Mouse (Mus musculus) olfactory bulb, adult 2 months (tissue): Measurements from ENCODE around the gene Sdc4.

Source experiments
- CTCF ChIP-seq: fragments of 200-500 bp; IDR thresholded peaks from 2 replicates; pipeline ENCODE4 v1.5.1; 2012; ENCODE audit warnings: low read depth, mild to moderate bottlenecking, low read length, moderate library complexity; ENCODE audit not compliant: insufficient read depth
- POLR2A ChIP-seq: fragments of 200-500 bp; IDR thresholded peaks from 2 replicates; pipeline ENCODE4 v1.6.1; 2012; ENCODE audit warnings: mild to moderate bottlenecking, low read depth, low read length, moderate library complexity; ENCODE audit not compliant: insufficient read depth

DNA sequence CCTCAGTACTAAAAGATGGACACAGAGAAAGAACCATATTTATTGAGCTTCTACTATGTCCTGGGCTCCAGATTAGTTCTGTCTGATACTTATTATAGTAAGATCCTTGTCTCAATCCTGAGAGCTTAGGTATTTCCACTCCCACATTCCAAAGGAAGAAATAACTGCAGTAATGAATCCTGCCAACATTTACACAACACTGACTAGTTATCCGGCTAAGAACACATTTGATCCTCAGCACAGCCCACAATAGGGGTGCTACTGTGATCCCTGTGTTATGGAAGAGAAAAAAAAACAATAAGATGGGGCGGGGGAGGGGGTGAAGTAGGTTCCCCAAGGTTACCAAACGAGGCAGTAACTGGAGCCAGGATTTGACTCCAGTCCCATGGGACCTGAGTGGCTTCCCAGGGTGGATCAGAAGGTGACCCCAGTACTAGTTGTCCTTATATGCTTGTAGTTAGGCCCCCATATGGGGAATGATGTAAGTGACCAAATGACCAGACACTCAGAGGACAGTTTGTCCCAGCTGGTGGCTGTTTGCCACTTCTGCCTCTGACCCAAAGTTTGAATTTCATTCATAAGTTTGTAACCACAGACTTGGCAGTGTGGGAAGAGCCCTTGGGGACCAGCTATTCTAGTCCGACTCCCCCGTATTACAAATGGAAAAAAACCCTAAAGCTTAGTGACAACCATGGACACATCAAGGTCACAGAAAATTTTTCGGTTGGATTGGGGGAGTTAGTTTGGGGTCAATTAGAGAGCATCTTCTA lies 11.9 kb upstream of the Sdc4 start:
- no peak for TF ChIP-seq CTCF
- TF ChIP-seq POLR2A = no peak
